Mouse (Mus musculus): ENCODE data around the gene Lman2l.

The Lman2l gene

GRCm38 (mm10) chr1:36371934-36372845 is 72.9 kb downstream of the Lman2l start, which contains the start of gene Fer1l5:
Fer1l5 (plus strand) TSS chr1:36372291.
- in situ Hi-C loops (cut with MboI; ENCODE audit: unreplicated experiment in 2 of 2) = loop anchor here in 1 of 2 experiments (25.0 kb wide), 1 partner anchor 315 kb away; the partner anchor contains the start of genes Cox5b and Fam178b

- in situ Hi-C loops (cut with MboI; ENCODE audit: unreplicated experiment in 2 of 2) = loop anchor here in 1 of 2 experiments (25.0 kb wide), 1 partner anchor 316 kb away; the partner anchor contains the start of genes Cox5b and Fam178b
These were observed 74.2 kb downstream of the Lman2l start for GRCm38 (mm10) chr1:36370918-36371317.
